Mouse (Mus musculus) stomach, embryonic 15.5 days (tissue): ENCODE data around the gene Dock4. TPM values are rescaled to one million over a fixed set of nuclear protein-coding genes. Genes with fewer than 3 reads are reported as not detected.
A peak's percentile ranks its signal among the peaks of the same experiment; 100 is the strongest.

Experiments
- ATAC-seq: fragments of 200-750 bp; cut with Nextera tagmentation; 2 replicates; pipeline ENCODE4 v1.8.0; 2017; ENCODE audit warnings: low read depth, moderate number of reproducible peaks, moderate TSS enrichment; ENCODE audit not compliant: insufficient read depth, low FRiP score
- H3K27ac ChIP-seq: fragments of 300-500 bp; sonication (generic); 2 replicates; pipeline ENCODE4 v1.5.1; 2015; ENCODE audit warnings: mild to moderate bottlenecking, inconsistent platforms
- H3K27me3 ChIP-seq: fragments of 300-500 bp; sonication (generic); replicated peaks from 2 replicates; pipeline ENCODE4 v1.6.1; 2015; ENCODE audit warnings: inconsistent platforms
- H3K36me3 ChIP-seq: fragments of 300-500 bp; sonication (generic); 2 replicates; pipeline ENCODE4 v1.6.1; 2015; ENCODE audit warnings: inconsistent platforms
- H3K4me1 ChIP-seq: fragments of 300-500 bp; sonication (generic); 2 replicates; pipeline ENCODE4 v1.6.1; 2015; ENCODE audit warnings: inconsistent platforms
- H3K4me2 ChIP-seq: fragments of 300-500 bp; sonication (generic); 2 replicates; pipeline ENCODE4 v1.6.1; 2015; ENCODE audit warnings: mild to moderate bottlenecking, inconsistent platforms
- H3K4me3 ChIP-seq: fragments of 300-500 bp; sonication (generic); replicated peaks from 2 replicates; pipeline ENCODE4 v1.5.1; 2015; ENCODE audit warnings: inconsistent platforms
- H3K9ac ChIP-seq: fragments of 300-500 bp; sonication (generic); 2 replicates; pipeline ENCODE4 v1.6.1; 2015; ENCODE audit warnings: inconsistent platforms
- H3K9me3 ChIP-seq: fragments of 300-500 bp; sonication (generic); 2 replicates; pipeline ENCODE4 v1.6.1; 2016; ENCODE audit warnings: inconsistent platforms
- WGBS: fragments of 180-500 bp; shearing (Covaris S2); methylation state at CpG from one replicate; pipeline ENCODE4 v1.1.7; 2015; 5-methylcytosine and 5-hydroxymethylcytosine counted together
- polyA plus RNA-seq: library from polyadenylated mRNA; unstranded; fragments of >200 nt; fragmentation: Nextera tagmentation; extraction: Ambion mirVana; gene quantifications from 2 replicates; pipeline ENCODE4 v1.2.1, GENCODE M21; 2015

Gene Dock4
- polyA plus RNA-seq, 1 experiment from 2014 or later: 7.8 TPM

DNA sequence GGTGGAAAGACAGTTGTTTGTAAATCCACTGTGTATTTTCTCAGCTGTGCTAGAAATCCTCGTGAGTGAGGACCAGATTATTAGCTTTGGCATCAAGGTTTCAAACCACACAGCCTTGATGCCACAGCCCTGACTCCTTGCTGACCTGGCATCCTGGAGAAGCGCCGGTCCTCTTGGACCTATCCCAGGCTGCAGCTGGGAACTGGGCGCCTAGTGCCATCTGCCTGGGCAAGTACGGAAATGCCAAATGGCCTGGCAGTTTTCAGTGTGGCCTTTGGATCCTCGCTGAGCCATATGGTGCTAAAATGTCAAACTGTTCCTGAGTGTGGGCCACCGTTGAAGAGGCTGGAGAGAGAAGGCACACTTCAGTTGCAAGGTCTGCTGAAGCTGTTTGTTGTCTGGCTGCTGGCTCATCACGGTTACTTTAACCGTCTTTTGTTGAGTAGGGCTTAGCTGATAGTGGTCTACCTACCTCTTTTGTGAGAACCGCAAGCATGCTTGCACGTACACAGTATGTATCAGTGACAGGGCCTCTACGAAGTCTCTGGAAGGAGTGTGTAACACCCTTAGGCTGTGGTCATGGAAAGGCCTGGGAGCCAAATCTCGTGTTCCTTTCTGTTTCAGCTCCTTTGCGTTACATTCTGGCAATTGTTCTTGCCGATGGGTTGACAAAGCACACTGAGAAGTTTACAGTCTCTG lies 53.3 kb downstream of the Dock4 start:
- H3K4me1 ChIP-seq: peaks cover 6% of the 10 kb centered on the region; the same call in 1 of the 2 replicates
- no peak overlapping the region for H3K4me3 ChIP-seq
- ATAC-seq: peak; percentile 22; the same call in 1 of the 2 replicates
- no peaks in the 10 kb centered on the region for H3K36me3 ChIP-seq
- no peak overlapping the region for H3K27ac ChIP-seq
- WGBS: 56% methylated on average over 15 of the region's 15 CpGs
- H3K4me2 ChIP-seq: no peak overlapping the region
- no peaks in the 10 kb centered on the region for H3K9me3 ChIP-seq
- no peak overlapping the region for H3K9ac ChIP-seq
- no peaks in the 10 kb centered on the region for H3K27me3 ChIP-seq

DNA sequence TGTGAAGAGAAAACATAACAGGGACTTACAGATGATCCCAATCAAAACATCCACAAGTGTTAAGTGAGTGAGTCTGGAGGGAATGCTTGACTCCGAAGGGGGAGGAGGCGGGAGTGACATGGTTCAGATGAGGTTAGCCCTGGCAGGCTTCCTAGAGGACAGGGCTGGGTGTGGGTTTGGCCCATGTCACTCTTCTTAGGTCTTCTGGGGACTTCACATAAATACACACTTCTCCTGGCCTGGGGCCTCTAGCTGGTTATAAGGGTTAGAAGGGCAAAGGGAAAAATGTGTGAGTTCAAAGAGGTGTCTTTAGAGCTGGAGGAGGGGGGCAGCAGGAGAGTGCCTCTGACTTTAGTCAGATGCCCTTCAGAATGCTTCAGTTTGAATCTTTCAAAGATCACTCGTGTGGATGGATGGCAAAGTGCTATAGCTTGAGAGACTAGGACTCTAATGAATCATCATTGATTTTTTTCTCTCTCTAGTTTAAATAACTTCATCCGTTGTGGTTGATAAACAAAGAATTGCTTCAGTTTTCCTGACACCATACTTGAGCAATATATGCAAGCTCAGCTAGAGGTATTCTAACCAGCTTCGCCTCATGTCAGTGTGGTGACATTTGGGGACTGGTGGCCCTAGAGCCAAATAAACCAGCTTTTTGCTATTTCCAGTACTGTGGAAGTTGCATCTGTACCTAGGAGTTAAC lies 54.0 kb downstream of the Dock4 start:
- H3K27ac ChIP-seq: no peak overlapping the region
- H3K4me1 ChIP-seq: peaks cover 12% of the 10 kb centered on the region; the same call in 1 of the 2 replicates
- no peaks in the 10 kb centered on the region for H3K9me3 ChIP-seq
- ATAC-seq: peak; percentile 35; the same call in 1 of the 2 replicates
- H3K27me3 ChIP-seq: no peaks in the 10 kb centered on the region
- no peak overlapping the region for H3K9ac ChIP-seq
- H3K4me2 ChIP-seq: no peak overlapping the region
- 37% methylated on average over 5 of the region's 5 CpGs for WGBS
- H3K36me3 ChIP-seq: no peaks in the 10 kb centered on the region
- H3K4me3 ChIP-seq: no peak overlapping the region

DNA sequence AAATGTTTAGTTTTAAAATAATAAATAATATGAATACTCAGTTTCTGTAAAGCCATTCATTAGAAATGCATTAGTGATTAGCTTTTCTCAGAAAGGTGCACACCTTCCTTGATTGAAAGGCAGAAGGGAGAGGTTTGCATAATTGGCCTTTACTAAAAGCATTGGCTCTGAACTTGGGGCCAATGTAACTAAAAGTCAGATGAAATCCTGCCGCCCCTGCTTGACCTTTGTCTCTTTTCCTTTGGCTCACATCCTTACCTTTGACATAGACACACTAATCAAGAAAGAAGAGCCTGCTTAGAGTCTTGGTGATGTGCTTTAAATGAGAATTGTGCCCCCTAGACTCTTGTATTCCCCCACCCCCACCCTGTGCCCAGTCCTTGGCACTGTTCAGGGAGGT lies 55.4 kb downstream of the Dock4 start:
- no peaks in the 10 kb centered on the region for H3K27me3 ChIP-seq
- 76% methylated on average over 1 of the region's 1 CpGs for WGBS
- no peak overlapping the region for H3K9ac ChIP-seq
- H3K9me3 ChIP-seq: no peaks in the 10 kb centered on the region
- no peak overlapping the region for H3K27ac ChIP-seq
- no peak overlapping the region for H3K4me2 ChIP-seq
- H3K4me3 ChIP-seq: no peak overlapping the region
- peaks cover 14% of the 10 kb centered on the region; the same call in 1 of the 2 replicates for H3K4me1 ChIP-seq
- no peak for ATAC-seq
- no peaks in the 10 kb centered on the region for H3K36me3 ChIP-seq

DNA sequence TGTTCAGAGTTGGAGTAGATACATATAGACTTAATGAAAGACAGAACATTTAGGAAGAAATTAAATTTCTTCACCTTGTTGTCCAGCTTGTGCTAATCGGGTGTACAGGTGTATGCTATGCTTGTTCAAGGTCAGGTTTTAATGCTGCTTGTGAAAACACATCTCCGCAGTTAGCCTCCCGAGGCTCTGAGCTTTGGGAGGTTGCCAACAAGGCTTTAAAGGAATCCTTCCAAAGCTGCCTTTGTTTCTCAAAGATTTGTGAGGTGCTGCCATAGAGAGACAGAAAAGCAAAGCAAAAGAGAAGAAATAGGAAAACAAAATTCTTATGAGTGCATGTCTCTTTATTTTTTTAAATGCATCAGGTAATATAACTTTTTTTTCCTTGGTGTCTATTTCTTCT lies 57.8 kb downstream of the Dock4 start:
- Histone ChIP-seq H3K4me2 (no peak overlapping the region), H3K27me3 (no peaks in the 10 kb centered on the region), H3K36me3 (no peaks in the 10 kb centered on the region), H3K4me3 (no peak overlapping the region), H3K4me1 (peaks cover 10% of the 10 kb centered on the region; the same call in 1 of the 2 replicates), H3K9me3 (no peaks in the 10 kb centered on the region), H3K9ac (no peak overlapping the region), H3K27ac (no peak overlapping the region)
- ATAC-seq: no peak
- 45% methylated on average over 3 of the region's 3 CpGs for WGBS

DNA sequence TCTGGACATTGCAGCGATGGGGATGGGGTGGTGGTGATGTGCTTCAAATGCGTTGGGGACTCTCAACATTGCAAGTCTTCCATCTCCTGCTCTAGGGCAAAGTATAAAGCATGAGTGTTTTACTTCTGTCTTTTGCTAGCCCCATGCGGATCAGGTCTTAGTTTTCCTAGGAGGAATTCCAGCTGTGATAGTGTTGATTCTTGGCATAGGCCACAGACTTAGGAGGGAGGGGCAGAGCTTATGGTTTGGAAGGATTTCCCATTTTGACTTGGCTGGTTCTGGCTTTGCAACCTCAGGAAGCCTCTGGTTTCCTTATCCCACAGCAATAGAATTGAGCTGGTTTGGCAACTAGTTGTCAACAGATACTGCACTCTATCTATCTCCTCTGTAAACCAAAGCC lies 58.9 kb downstream of the Dock4 start:
- no peak overlapping the region for H3K9ac ChIP-seq
- WGBS: 65% methylated on average over 3 of the region's 3 CpGs
- H3K27ac ChIP-seq: no peak overlapping the region
- H3K27me3 ChIP-seq: no peaks in the 10 kb centered on the region
- no peak for ATAC-seq
- no peak overlapping the region for H3K4me2 ChIP-seq
- H3K4me3 ChIP-seq: no peak overlapping the region
- H3K9me3 ChIP-seq: no peaks in the 10 kb centered on the region
- H3K36me3 ChIP-seq: no peaks in the 10 kb centered on the region
- peaks cover 8% of the 10 kb centered on the region; the same call in 1 of the 2 replicates for H3K4me1 ChIP-seq

DNA sequence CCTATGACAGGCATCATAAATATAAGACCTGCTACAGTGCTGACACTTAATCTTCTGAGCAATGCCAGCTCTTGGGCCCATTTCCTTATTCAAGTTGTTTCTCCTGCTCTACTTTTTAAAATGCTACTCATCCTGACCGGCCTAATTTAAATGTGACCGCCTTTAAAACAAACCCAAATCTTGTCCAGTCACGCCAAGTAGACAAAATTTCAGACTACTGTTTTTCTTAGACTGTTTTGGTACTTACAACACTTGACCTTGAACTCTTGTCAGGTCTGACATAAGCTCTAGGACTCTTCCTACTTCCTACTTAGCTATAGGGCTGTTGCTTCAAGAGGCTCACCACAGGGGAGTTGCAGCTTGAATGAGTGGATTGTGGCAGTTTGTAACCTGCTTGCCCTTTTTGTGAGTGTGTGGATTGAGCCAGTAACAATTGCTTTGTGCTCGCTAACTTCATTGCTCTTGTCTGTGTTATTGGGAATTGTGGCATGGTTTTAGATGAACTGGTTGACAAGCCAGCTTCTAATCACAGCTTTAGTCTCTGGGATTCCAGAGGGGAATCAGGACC lies 62.2 kb downstream of the Dock4 start:
- no peaks in the 10 kb centered on the region for H3K27me3 ChIP-seq

DNA sequence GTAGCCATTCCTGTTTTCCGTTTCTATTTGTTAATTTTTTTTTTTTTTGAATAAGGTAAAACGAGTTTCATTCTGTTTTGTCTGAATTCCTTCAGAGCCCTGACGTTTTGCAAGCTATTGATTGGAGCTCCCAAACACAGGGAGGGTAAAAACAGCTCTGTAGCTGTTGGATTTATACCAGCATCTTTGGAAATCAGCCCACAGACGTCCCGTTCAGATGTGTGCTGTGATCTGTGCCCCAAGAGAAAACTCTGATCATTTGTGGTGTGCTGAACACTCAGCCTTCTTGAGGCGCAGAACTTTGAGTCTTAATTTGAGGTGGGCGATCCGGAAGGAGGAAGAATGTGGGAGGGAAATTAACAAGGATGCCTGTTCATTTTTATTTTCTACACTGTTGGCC lies 62.7 kb downstream of the Dock4 start:
- H3K9me3 ChIP-seq: no peaks in the 10 kb centered on the region
- H3K27ac ChIP-seq: no peak overlapping the region
- 63% methylated on average over 8 of the region's 8 CpGs for WGBS

More for the DNA sequence above, 62.2 kb downstream of the Dock4 start:
- no peak overlapping the region for H3K4me3 ChIP-seq
- WGBS: 76% methylated on average over 4 of the region's 4 CpGs
- H3K36me3 ChIP-seq: no peaks in the 10 kb centered on the region
- no peak for ATAC-seq
- no peak overlapping the region for H3K4me2 ChIP-seq
- no peak overlapping the region for H3K9ac ChIP-seq
- H3K9me3 ChIP-seq: no peaks in the 10 kb centered on the region
- H3K4me1 ChIP-seq: peaks cover 8% of the 10 kb centered on the region; the same call in 1 of the 2 replicates
- no peak overlapping the region for H3K27ac ChIP-seq

DNA sequence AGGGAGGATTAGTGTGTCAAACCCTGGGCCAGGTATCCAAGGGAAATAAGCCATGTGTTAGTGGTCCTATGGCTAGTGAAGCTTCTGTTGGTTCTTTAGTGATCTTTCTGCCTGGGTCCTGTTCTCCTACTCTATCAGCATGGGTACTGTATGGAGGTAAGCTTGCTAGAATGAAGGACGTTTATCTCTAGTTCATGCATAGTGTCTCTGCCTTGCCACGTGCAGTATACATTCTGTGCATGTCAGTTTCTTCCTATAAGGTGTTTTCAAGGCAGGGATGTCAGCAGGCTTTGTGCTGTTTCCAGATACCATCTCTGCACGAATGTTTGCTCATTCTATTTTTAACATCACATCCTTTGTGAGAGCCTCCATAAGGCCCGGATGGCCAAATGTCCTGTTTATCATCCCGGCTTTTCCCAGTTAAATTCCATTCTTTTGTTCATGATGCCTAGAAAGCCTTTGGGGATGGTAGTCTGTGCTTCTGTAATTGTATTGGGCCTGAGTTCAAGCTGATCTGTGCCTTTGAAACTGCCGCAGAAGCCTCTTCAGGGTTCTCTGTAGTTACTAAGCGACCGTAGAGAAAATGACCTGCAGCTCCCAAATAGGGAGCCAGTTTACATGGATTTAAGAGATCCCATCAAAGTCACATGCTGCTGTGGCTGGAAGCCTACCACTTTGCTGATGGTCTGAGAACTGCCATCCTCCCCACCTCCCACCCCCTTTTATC lies 66.1 kb downstream of the Dock4 start:
- no peaks in the 10 kb centered on the region for H3K36me3 ChIP-seq
- 56% methylated on average over 8 of the region's 8 CpGs for WGBS
- no peak overlapping the region for H3K27ac ChIP-seq
- H3K4me2 ChIP-seq: no peak overlapping the region
- ATAC-seq: no peak
- H3K9me3 ChIP-seq: no peaks in the 10 kb centered on the region
- H3K27me3 ChIP-seq: no peaks in the 10 kb centered on the region
- no peak overlapping the region for H3K4me3 ChIP-seq
- no peaks in the 10 kb centered on the region for H3K4me1 ChIP-seq
- no peak overlapping the region for H3K9ac ChIP-seq

More for the DNA sequence above, 62.7 kb downstream of the Dock4 start:
- H3K4me2 ChIP-seq: no peak overlapping the region
- H3K36me3 ChIP-seq: no peaks in the 10 kb centered on the region
- no peak overlapping the region for H3K4me3 ChIP-seq
- no peaks in the 10 kb centered on the region for H3K27me3 ChIP-seq
- peaks cover 8% of the 10 kb centered on the region; the same call in 1 of the 2 replicates for H3K4me1 ChIP-seq
- no peak for ATAC-seq
- H3K9ac ChIP-seq: no peak overlapping the region

DNA sequence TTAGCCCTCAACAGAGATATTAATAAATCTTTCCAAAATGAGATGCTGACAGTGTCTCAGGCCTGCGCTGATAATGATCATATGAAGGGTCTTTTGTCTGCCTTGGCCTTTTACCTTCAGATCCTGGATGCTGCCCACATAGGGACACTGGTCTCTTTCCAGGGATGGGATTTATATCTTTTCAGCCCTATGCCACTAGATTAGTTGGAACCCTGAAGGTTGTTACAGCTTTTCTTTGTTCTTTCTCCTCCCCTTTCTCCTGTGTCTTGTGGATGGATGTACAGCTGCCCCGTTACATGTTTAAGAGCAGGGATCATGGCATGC lies 66.6 kb downstream of the Dock4 start:
- ATAC-seq: no peak
- H3K9ac ChIP-seq: no peak overlapping the region
- H3K36me3 ChIP-seq: no peaks in the 10 kb centered on the region
- H3K4me2 ChIP-seq: no peak overlapping the region
- H3K9me3 ChIP-seq: no peaks in the 10 kb centered on the region
- H3K27me3 ChIP-seq: no peaks in the 10 kb centered on the region
- WGBS: 79% methylated on average over 2 of the region's 2 CpGs
- no peaks in the 10 kb centered on the region for H3K4me1 ChIP-seq
- no peak overlapping the region for H3K4me3 ChIP-seq
- no peak overlapping the region for H3K27ac ChIP-seq

DNA sequence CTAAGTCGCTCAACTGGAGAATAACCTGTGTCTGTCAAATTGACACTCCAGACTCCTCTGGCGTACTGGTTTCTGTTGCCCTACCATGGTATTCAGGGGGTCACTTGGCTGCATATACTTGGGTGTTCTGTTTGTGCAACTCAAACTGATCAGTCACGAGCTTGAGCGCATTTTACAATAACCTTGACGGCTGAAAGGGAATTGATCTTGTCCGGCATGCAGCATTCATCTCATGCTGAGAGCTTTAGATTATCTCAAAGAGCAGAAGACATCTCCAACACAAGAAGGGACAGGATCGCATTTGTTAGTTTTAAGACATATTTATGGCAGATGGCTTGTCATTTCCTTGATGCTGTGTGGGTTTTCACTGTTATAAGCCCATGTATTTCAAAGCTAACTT lies 67.2 kb downstream of the Dock4 start:
- H3K27ac ChIP-seq: no peak overlapping the region
- H3K4me2 ChIP-seq: no peak overlapping the region
- no peak overlapping the region for H3K4me3 ChIP-seq
- no peaks in the 10 kb centered on the region for H3K4me1 ChIP-seq
- no peaks in the 10 kb centered on the region for H3K9me3 ChIP-seq
- no peaks in the 10 kb centered on the region for H3K27me3 ChIP-seq
- 73% methylated on average over 7 of the region's 7 CpGs for WGBS
- no peaks in the 10 kb centered on the region for H3K36me3 ChIP-seq
- H3K9ac ChIP-seq: no peak overlapping the region
- no peak for ATAC-seq

DNA sequence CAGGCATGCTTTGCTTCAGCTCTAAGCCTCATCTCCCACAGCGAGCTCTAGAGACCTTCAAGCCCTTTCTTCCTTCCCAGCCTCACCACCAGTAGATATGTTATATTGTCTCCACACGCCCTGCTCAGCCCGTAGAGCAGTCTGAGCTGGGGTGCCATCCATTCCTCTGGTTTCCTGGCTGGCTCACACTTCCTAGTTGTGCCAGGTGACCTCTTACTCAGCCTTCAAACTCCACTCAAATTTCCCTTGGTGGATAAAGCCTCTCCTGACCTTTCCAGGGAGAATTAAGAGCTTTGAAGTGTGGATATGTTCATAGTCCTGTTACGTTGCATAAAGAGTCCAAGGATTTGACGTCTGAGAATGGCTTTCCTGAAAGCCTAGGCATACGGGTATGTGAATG lies 68.3 kb downstream of the Dock4 start:
- no peak for ATAC-seq

DNA sequence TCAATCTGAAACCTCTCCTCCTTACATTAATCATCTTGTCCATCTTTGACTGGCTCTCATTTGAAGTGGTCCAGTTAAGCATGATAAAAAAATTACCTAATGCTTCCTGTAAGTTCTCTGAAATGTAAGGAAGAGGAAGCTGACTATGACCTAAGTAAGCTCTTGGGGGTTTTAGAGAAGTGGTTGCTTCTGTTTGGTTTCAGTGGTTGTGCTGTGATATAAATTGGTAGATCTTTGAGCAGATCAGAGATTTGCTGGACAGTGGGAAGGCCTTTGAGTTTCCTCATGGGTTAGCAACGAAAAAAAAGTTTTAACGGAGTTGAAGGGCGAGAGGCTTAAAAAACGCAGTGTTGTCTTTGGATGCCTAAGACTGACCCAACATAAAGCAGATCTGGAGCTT lies 76.7 kb downstream of the Dock4 start:
- Histone ChIP-seq H3K4me3 (no peak overlapping the region), H3K27ac (no peak overlapping the region), H3K4me1 (no peaks in the 10 kb centered on the region), H3K36me3 (no peaks in the 10 kb centered on the region), H3K9ac (no peak overlapping the region), H3K4me2 (no peak overlapping the region), H3K27me3 (no peaks in the 10 kb centered on the region), H3K9me3 (no peaks in the 10 kb centered on the region)
- no peak for ATAC-seq
- WGBS: 83% methylated on average over 4 of the region's 4 CpGs

More for the DNA sequence above, 68.3 kb downstream of the Dock4 start:
- Histone ChIP-seq H3K9ac (no peak overlapping the region), H3K4me2 (no peak overlapping the region), H3K9me3 (no peaks in the 10 kb centered on the region), H3K27ac (no peak overlapping the region), H3K4me3 (no peak overlapping the region), H3K27me3 (no peaks in the 10 kb centered on the region), H3K4me1 (no peaks in the 10 kb centered on the region), H3K36me3 (no peaks in the 10 kb centered on the region)
- 74% methylated on average over 6 of the region's 6 CpGs for WGBS
